Mouse (Mus musculus): ENCODE results near the gene Actn3. TPM values are rescaled to one million over a fixed set of nuclear protein-coding genes. Genes with fewer than 3 reads are reported as not detected.

Gene Actn3
- polyA plus RNA-seq, 1 experiment from 2014 or later = 0.56 TPM

GRCm38 (mm10) chr19:4839149-4839548 lies 38.6 kb downstream of the Actn3 start, which contains the start of the genes Ccs and Ccdc87:
Gene Ccs, minus strand, starts transcription at chr19:4839332.
Gene Ccdc87, plus strand, starts transcription at chr19:4839366.
- H3K4me1 ChIP-seq (replicated peaks; ENCODE audit: control insufficient read depth, insufficient read depth, low read length) = peaks cover 7% of the 10 kb centered on the region; the same call in 1 of the 2 replicates
- TF ChIP-seq CTCF (IDR thresholded peaks at IDR 0.05; ENCODE audit: low read depth) = no peak
- H3K4me2 ChIP-seq (replicated peaks; ENCODE audit: low read depth) = peak within 1 kb of the TSS; percentile 91
- H3K4me3 ChIP-seq (ENCODE audit: low read depth, low read length) = peak within 1 kb of the TSS; percentile 47
- peaks cover 16% of the 10 kb centered on the region; the same call in 1 of the 2 replicates for H3K27me3 ChIP-seq (replicated peaks; ENCODE audit: control insufficient read depth, insufficient read depth, low read length)
- H3K36me3 ChIP-seq (ENCODE audit: control insufficient read depth, insufficient read depth) = peaks cover 3% of the 10 kb centered on the region; the same call in 1 of the 2 replicates
- under 1% methylated on average over 25 of the region's 25 CpGs for WGBS
- peak; percentile 96 for ATAC-seq
- no peaks in the 10 kb centered on the region for H3K9me3 ChIP-seq (ENCODE audit: control insufficient read depth)
- peak within 1 kb of the TSS; percentile 71 for H3K9ac ChIP-seq (ENCODE audit: low read depth, low read length)
- H3K27ac ChIP-seq (ENCODE audit: low read depth, low read length) = no peak within 1 kb of the TSS

GRCm38 (mm10) chr19:4838526-4839140 lies 39.1 kb downstream of the Actn3 start:
- Histone ChIP-seq H3K27me3 (replicated peaks; ENCODE audit: control insufficient read depth, insufficient read depth, low read length) (peaks cover 16% of the 10 kb centered on the region; the same call in 1 of the 2 replicates), H3K36me3 (ENCODE audit: control insufficient read depth, insufficient read depth) (peaks cover 3% of the 10 kb centered on the region; the same call in 1 of the 2 replicates), H3K9me3 (ENCODE audit: control insufficient read depth) (no peaks in the 10 kb centered on the region), H3K9ac (ENCODE audit: low read depth, low read length) (peak overlapping the region; percentile 71), H3K4me2 (replicated peaks; ENCODE audit: low read depth) (peak overlapping the region; percentile 91), H3K4me3 (ENCODE audit: low read depth, low read length) (peak overlapping the region; percentile 47), H3K4me1 (replicated peaks; ENCODE audit: control insufficient read depth, insufficient read depth, low read length) (peaks cover 7% of the 10 kb centered on the region; the same call in 1 of the 2 replicates), H3K27ac (ENCODE audit: low read depth, low read length) (no peak overlapping the region)
- 27% methylated on average over 10 of the region's 10 CpGs for WGBS
- TF ChIP-seq CTCF (IDR thresholded peaks at IDR 0.05; ENCODE audit: low read depth) = no peak
- peak; percentile 3; the same call in 1 of the 2 replicates for ATAC-seq

- no peak overlapping the region for H3K9ac ChIP-seq (ENCODE audit: low read depth, low read length)
- H3K4me2 ChIP-seq (replicated peaks; ENCODE audit: low read depth) = no peak overlapping the region
- H3K27me3 ChIP-seq (replicated peaks; ENCODE audit: control insufficient read depth, insufficient read depth, low read length) = peaks cover 11% of the 10 kb centered on the region; the same call in 1 of the 2 replicates
- no peak overlapping the region for H3K27ac ChIP-seq (ENCODE audit: low read depth, low read length)
- no peak for ATAC-seq
- H3K9me3 ChIP-seq (ENCODE audit: control insufficient read depth) = no peaks in the 10 kb centered on the region
- no peak overlapping the region for H3K4me3 ChIP-seq (ENCODE audit: low read depth, low read length)
- peaks cover 7% of the 10 kb centered on the region; the same call in 1 of the 2 replicates for H3K4me1 ChIP-seq (replicated peaks; ENCODE audit: control insufficient read depth, insufficient read depth, low read length)
- peaks cover 13% of the 10 kb centered on the region; the same call in 1 of the 2 replicates for H3K36me3 ChIP-seq (ENCODE audit: control insufficient read depth, insufficient read depth)
- 93% methylated on average over 6 of the region's 6 CpGs for WGBS
- no peak for TF ChIP-seq CTCF (IDR thresholded peaks at IDR 0.05; ENCODE audit: low read depth)
These were observed 40.7 kb downstream of the Actn3 start for GRCm38 (mm10) chr19:4837049-4837448.

- peak overlapping the region; percentile 70; the same call in 1 of the 2 replicates for H3K27ac ChIP-seq (ENCODE audit: low read depth, low read length)
These were observed 41.6 kb downstream of the Actn3 start for GRCm38 (mm10) chr19:4836096-4836495.

GRCm38 (mm10) chr19:4833977-4834376 lies 43.7 kb downstream of the Actn3 start:
- WGBS = 84% methylated on average over 8 of the region's 8 CpGs
- Histone ChIP-seq H3K4me3 (ENCODE audit: low read depth, low read length) (no peak overlapping the region), H3K27me3 (replicated peaks; ENCODE audit: control insufficient read depth, insufficient read depth, low read length) (no peaks in the 10 kb centered on the region), H3K4me1 (replicated peaks; ENCODE audit: control insufficient read depth, insufficient read depth, low read length) (0 out of 2 replicates have a peak, but pooled peaks cover 7% of the 10 kb centered on the region), H3K9ac (ENCODE audit: low read depth, low read length) (no peak overlapping the region), H3K27ac (ENCODE audit: low read depth, low read length) (no peak overlapping the region), H3K9me3 (ENCODE audit: control insufficient read depth) (no peaks in the 10 kb centered on the region), H3K4me2 (replicated peaks; ENCODE audit: low read depth) (no peak overlapping the region), H3K36me3 (ENCODE audit: control insufficient read depth, insufficient read depth) (peaks cover 13% of the 10 kb centered on the region; the same call in 1 of the 2 replicates)
- TF ChIP-seq CTCF (IDR thresholded peaks at IDR 0.05; ENCODE audit: low read depth) = no peak
- ATAC-seq = no peak

More at GRCm38 (mm10) chr19:4836096-4836495, 41.6 kb downstream of the Actn3 start:
- H3K4me2 ChIP-seq (replicated peaks; ENCODE audit: low read depth) = no peak overlapping the region
- no peak for TF ChIP-seq CTCF (IDR thresholded peaks at IDR 0.05; ENCODE audit: low read depth)
- H3K9ac ChIP-seq (ENCODE audit: low read depth, low read length) = no peak overlapping the region
- no peak overlapping the region for H3K4me3 ChIP-seq (ENCODE audit: low read depth, low read length)
- H3K27me3 ChIP-seq (replicated peaks; ENCODE audit: control insufficient read depth, insufficient read depth, low read length) = peaks cover 6% of the 10 kb centered on the region; the same call in 1 of the 2 replicates
- 43% methylated on average over 2 of the region's 2 CpGs for WGBS
- H3K9me3 ChIP-seq (ENCODE audit: control insufficient read depth) = no peaks in the 10 kb centered on the region
- peaks cover 13% of the 10 kb centered on the region; the same call in 1 of the 2 replicates for H3K36me3 ChIP-seq (ENCODE audit: control insufficient read depth, insufficient read depth)
- no peak for ATAC-seq
- H3K4me1 ChIP-seq (replicated peaks; ENCODE audit: control insufficient read depth, insufficient read depth, low read length) = peaks cover 7% of the 10 kb centered on the region; the same call in 1 of the 2 replicates

- peak; percentile 21; the same call in 1 of the 2 replicates for ATAC-seq
- no peak overlapping the region for H3K4me3 ChIP-seq (ENCODE audit: low read depth, low read length)
- 48% methylated on average over 7 of the region's 7 CpGs for WGBS
- peaks cover 23% of the 10 kb centered on the region for H3K36me3 ChIP-seq (ENCODE audit: control insufficient read depth, insufficient read depth)
- TF ChIP-seq CTCF (IDR thresholded peaks at IDR 0.05; ENCODE audit: low read depth) = no peak
- H3K4me2 ChIP-seq (replicated peaks; ENCODE audit: low read depth) = peak overlapping the region; percentile 30; the same call in 1 of the 2 replicates
- H3K4me1 ChIP-seq (replicated peaks; ENCODE audit: control insufficient read depth, insufficient read depth, low read length) = no peaks in the 10 kb centered on the region
- no peak overlapping the region for H3K27ac ChIP-seq (ENCODE audit: low read depth, low read length)
- no peaks in the 10 kb centered on the region for H3K27me3 ChIP-seq (replicated peaks; ENCODE audit: control insufficient read depth, insufficient read depth, low read length)
- no peak overlapping the region for H3K9ac ChIP-seq (ENCODE audit: low read depth, low read length)
- no peaks in the 10 kb centered on the region for H3K9me3 ChIP-seq (ENCODE audit: control insufficient read depth)
These were observed 48.6 kb downstream of the Actn3 start for GRCm38 (mm10) chr19:4829156-4829555.

Data from intestine, postnatal 0 days (tissue).